Mouse (Mus musculus): ENCODE results near the gene Abhd14b. TPM values are rescaled to one million over a fixed set of nuclear protein-coding genes. Genes with fewer than 3 reads are reported as not detected.

Gene Abhd14b
- polyA plus RNA-seq (2017; shearing (Covaris generic)), result 8.6 TPM

DNA sequence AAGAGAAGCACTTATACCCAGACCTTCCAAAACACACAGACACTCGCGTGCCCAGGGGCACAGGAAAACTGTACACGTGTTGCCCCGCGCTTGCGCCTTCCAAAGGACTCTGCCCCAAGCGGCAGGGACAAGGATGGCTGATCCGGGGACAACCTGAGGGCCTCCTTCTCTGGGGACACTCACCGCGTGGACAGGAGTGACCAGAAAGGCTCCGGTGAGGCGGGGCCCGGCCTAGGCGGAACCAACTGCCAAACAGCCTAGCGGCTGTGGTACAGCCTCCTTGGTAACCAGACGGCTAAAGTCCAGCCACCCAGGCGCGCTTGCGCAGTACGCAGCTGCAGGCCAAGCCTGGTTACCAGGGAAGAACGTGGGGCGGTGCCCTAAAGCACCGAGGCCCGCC, at the start of gene Abhd14b, which contains the start of gene Abhd14a:
Abhd14b (plus strand) TSS at position 112 of the 400 bp plus-strand sequence.
Abhd14a (minus strand) TSS at position 331 of the 400 bp plus-strand sequence.

DNA sequence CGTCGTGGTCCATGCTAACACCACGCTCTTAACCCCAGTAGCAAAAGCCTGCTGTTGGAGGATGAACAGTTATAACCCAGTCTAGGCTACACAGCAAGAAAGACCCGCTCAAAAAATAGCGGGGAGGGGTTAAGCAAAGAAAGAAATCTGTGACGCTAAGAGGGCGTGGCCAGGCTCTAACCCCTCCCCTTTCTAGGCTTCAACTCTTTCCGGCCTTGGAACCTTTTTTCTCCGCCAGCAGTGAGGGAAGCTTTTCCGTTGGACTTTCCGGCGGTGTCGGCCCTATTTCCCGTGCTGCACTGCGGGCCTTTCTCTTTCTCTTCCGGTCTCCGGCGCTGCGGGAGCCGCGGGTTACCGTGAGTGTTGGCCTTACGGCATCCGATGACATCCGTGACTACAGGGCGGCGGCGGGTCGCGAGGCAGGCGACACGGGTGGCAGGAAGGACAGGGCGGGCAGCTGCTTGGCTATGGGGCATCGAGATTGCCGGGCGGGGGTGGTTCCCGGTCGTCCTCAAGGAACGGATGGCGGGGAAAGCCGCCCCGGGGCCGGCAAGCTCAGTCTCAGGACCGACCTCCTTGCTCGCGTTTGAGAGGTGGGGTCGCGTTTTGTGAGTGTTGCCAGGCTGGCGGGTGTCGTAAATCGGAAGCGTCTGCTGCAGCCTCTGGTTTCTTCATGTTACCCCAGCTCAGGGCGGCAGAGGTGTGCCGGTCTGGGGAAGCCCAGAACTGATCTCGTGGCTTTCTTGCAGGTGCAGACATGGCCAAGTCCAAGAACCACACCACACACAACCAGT, 17.8 kb upstream of the Abhd14b start, which contains the start of gene Rpl29:
Rpl29 (plus strand) TSS at position 234 of the 794 bp plus-strand sequence.

GRCm38 (mm10) chr9:106453271-106454070, 6.2 kb downstream of the Abhd14b start, which contains the start of gene Pcbp4:
TSS of gene Pcbp4 (plus strand) at chr9:106453291.

DNA sequence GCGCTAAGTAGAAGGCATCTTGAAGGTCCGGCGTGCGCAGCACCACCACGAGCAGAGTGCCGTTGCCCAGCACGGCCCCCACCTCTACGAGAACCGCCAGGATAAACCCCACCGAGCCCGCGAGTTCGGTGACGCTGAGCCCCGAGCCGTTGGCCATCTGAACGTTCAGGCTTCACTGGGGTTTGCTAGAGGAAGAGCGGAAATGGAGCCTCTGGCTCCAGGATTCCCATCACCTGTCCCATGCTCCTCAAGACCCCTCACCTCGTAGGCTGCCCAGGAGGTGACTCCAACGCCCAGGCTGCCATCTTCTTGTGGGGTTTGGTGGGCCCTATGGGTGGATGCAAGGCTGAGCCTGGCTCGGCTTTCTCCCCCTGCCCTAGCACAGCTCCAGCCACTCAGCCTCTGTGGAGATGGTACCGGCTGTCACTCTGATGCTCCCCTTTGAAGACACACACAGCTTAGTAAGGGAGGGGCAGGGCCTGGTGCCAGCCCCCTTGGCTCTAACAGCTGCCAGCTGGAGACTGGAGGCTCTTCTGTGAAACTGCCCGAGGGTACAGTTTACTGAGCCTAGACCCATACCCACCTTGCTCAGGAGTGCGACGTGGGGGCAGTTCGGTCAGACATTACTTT, 18.4 kb downstream of the Abhd14b start, which contains the start of gene Gpr62:
Gpr62 (minus strand) TSS at position 368 of the 630 bp plus-strand sequence.

GRCm38 (mm10) chr9:106475663-106476001, 28.4 kb downstream of the Abhd14b start, which contains the start of gene Rrp9:
TSS of gene Rrp9 (plus strand) at chr9:106475963.

GRCm38 (mm10) chr9:106476924-106477484, 29.7 kb downstream of the Abhd14b start, which contains the start of gene Parp3:
TSS of gene Parp3 (minus strand) at chr9:106476949.

GRCm38 (mm10) chr9:106499667-106500066, 52.4 kb downstream of the Abhd14b start, which contains the start of gene Iqcf1:
TSS of gene Iqcf1 (plus strand) at chr9:106499967.

Other genes starting within 250 kb of the Abhd14b start
- 114 TPM for gene Ppm1m, start 247.7 kb upstream of the Abhd14b start, polyA plus RNA-seq (2017; shearing (Covaris generic))
- gene Twf2, start 244.4 kb upstream of the Abhd14b start, polyA plus RNA-seq (2017; shearing (Covaris generic)), result 317 TPM
- gene Tlr9, start 224.9 kb upstream of the Abhd14b start, polyA plus RNA-seq (2017; shearing (Covaris generic)), result not detected
- gene Alas1, start 198.8 kb upstream of the Abhd14b start, polyA plus RNA-seq (2017; shearing (Covaris generic)), result 48.2 TPM
- gene Poc1a, start 166.4 kb upstream of the Abhd14b start, polyA plus RNA-seq (2017; shearing (Covaris generic)), result 4.1 TPM
- gene Dusp7, start 78.8 kb upstream of the Abhd14b start, polyA plus RNA-seq (2017; shearing (Covaris generic)), result 64.0 TPM
- 577 TPM for gene Rpl29, start 18.0 kb upstream of the Abhd14b start, polyA plus RNA-seq (2017; shearing (Covaris generic))
- gene Acy1, start 9.1 kb upstream of the Abhd14b start, polyA plus RNA-seq (2017; shearing (Covaris generic)), result 19.6 TPM
- 13.0 TPM for gene Abhd14a, start 219 bp downstream of the Abhd14b start, polyA plus RNA-seq (2017; shearing (Covaris generic))
- 12.2 TPM for gene Pcbp4, start 5.8 kb downstream of the Abhd14b start, polyA plus RNA-seq (2017; shearing (Covaris generic))
- gene Gpr62, start 18.5 kb downstream of the Abhd14b start, polyA plus RNA-seq (2017; shearing (Covaris generic)), result not detected
- 82.8 TPM for gene Rrp9, start 28.5 kb downstream of the Abhd14b start, polyA plus RNA-seq (2017; shearing (Covaris generic))
- gene Parp3, start 29.5 kb downstream of the Abhd14b start, polyA plus RNA-seq (2017; shearing (Covaris generic)), result 75.9 TPM
- not detected for gene Iqcf1, start 52.5 kb downstream of the Abhd14b start, polyA plus RNA-seq (2017; shearing (Covaris generic))
- gene Iqcf5, start 67.1 kb downstream of the Abhd14b start, polyA plus RNA-seq (2017; shearing (Covaris generic)), result not detected
- not detected for gene Iqcf3, start 114.2 kb downstream of the Abhd14b start, polyA plus RNA-seq (2017; shearing (Covaris generic))
- gene Iqcf4, start 123.5 kb downstream of the Abhd14b start, polyA plus RNA-seq (2017; shearing (Covaris generic)), result not detected
- gene Iqcf6, start 179.1 kb downstream of the Abhd14b start, polyA plus RNA-seq (2017; shearing (Covaris generic)), result not detected
- not detected for gene Grm2, start 208.6 kb downstream of the Abhd14b start, polyA plus RNA-seq (2017; shearing (Covaris generic))
- 74.4 TPM for gene Tex264, start 238.5 kb downstream of the Abhd14b start, polyA plus RNA-seq (2017; shearing (Covaris generic))